Mouse (Mus musculus): ENCODE measurements around the gene Ifit1.

GRCm38 (mm10) chr19:34662067-34662507 is 21.4 kb downstream of the Ifit1 start:
- TF ChIP-seq POLR2A (IDR thresholded peaks at IDR 0.05; ENCODE audit: borderline replicate concordance, extremely low read depth, low read depth, low read length) (peak; percentile 13; the same call in 1 of the 2 replicates), CTCF (IDR thresholded peaks at IDR 0.05; ENCODE audit: insufficient read depth, low read length) (peak; percentile 37; the same call in 1 of the 2 replicates)
